Mouse (Mus musculus): ENCODE measurements around the gene Sgca.

DNA sequence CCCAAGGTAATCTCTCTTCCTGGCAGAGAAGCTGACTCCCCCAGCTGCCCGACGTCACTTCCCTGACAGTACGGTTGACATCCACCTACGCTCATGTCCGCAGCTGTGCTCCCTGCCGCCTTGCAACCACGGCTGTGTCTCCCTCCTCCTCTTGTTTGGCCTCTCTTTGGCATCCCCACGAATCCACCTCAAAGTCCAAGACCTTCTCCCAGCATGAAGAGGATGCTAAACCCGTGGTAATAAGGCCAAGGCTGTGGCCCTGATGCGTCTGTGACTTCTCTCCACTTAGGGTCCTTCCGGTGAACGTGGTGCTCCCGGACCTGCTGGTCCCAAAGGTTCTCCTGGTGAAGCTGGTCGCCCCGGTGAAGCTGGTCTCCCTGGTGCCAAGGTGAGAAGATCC lies 33.1 kb downstream of the Sgca start:
- TF ChIP-seq EP300 (IDR thresholded peaks at IDR 0.05; ENCODE audit: insufficient read depth, low read depth, low read length): no peak
- no peak for TF ChIP-seq CTCF (IDR thresholded peaks at IDR 0.05)

Data from heart, adult 2 months (tissue).